Mouse (Mus musculus): ENCODE results near the gene Fiz1.
A peak's percentile ranks its signal among the peaks of the same experiment; 100 is the strongest.
"Not testable (repeated sequence)": the region's sequence is repeated elsewhere in the genome, so short reads cannot be mapped to it uniquely, and the experiment has no call there.

Fiz1 gene

DNA sequence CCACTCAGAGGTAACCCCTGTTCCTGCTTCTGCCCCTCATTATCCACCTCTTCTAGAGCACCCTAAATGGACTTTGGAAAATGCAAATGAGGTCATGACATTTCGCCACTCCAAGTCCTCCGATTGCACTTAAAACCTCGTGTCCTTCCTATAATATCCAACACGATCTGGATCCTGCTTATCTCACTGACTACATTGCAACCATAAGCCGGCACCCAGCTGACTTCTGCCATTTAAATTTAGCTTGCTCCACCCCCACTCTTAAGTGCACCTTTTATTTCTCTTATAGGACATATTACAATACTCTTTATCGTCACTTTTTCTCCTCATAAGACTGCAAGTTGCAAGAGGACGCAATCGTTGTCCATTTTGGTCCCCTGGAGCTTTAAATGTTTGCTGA, 23.0 kb upstream of the Fiz1 start:
- no peak for DNase-seq (ENCODE audit: low spot score in 2 of 2)

- DNase-seq (ENCODE audit: low spot score in 2 of 2) = no peak
These were observed 22.5 kb upstream of the Fiz1 start for GRCm38 (mm10) chr7:5037026-5037425.

DNA sequence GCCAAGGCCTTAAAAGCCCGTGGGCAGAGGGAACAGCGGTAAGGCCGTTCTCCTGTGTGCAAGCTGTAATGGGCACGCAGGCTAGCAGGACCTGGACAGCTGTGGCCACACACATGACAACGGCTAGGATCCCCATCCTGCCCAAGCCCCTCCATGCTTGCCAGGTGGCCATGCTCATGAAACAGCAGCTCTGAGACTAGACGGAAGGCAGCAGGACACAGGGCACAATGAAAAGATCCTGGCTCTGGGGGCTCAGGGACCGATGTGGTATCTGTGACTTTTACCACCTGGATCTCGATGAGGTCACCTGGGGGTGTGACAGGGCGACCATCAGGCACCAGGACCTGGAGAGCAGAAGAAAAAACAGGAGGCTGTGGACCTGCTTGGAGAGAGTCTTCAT, 21.6 kb upstream of the Fiz1 start:
- DNase-seq (ENCODE audit: low spot score in 2 of 2) = no peak

GRCm38 (mm10) chr7:5035628-5036027, 21.1 kb upstream of the Fiz1 start:
- no peak for DNase-seq (ENCODE audit: low spot score in 2 of 2)

DNA sequence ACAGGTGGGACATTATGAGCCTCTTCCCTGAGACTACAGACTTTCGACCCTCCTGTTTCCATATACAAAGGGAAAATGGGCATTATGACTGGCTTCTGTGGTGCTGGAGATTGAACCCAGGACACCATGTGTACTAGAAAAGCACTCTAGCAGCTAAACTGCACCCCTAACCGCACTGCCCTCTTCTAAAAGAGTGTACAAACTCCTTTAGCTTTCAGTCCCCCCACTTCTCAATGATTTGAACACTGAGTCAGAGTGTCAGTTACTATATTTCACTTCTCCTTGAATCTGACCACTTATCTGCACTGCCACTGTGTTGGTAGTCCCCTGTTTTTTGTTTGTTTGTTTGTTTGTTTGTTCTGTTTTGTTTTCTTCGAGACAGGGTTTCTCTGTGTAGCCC, 19.3 kb upstream of the Fiz1 start, which contains the start of gene 4632433K11Rik:
TSS of gene 4632433K11Rik (plus strand) at position 301 of the 400 bp plus-strand sequence.
- DNase-seq (ENCODE audit: low spot score in 2 of 2) = no peak

DNA sequence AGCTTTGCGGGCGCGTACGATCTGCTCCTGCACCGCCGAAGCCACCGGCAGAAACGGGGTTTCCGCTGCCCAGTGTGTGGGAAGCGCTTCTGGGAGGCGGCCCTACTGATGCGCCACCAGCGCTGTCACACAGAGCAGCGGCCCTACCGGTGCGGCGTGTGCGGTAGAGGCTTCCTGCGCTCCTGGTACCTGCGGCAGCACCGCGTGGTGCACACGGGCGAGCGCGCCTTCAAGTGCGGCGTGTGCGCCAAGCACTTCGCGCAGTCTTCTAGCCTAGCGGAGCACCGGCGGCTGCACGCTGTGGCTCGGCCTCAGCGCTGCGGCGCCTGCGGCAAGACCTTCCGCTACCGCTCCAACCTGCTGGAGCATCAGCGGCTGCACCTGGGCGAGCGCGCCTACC, 17.0 kb upstream of the Fiz1 start:
- no peak for DNase-seq (ENCODE audit: low spot score in 2 of 2)

- DNase-seq (ENCODE audit: low spot score in 2 of 2) = no peak
These were observed 16.2 kb upstream of the Fiz1 start for GRCm38 (mm10) chr7:5030554-5031275.

DNA sequence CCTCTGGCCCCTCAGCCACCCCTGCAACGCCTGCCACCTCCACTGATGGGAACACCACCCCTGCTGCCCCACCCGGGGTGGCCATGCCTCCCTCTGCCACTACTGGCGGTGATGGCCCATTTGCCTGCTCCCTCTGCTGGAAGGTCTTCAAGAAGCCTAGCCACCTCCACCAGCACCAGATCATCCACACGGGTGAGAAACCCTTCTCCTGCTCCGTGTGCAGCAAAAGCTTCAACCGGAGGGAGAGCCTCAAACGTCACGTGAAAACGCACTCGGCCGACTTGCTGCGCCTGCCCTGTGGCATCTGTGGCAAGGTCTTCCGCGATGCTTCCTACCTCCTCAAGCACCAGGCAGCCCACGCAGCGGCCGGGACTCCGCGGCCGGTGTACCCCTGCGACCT, 15.4 kb upstream of the Fiz1 start:
- DNase-seq (ENCODE audit: low spot score in 2 of 2) = no peak

GRCm38 (mm10) chr7:5029543-5029942, 15.0 kb upstream of the Fiz1 start:
- no peak for DNase-seq (ENCODE audit: low spot score in 2 of 2)

GRCm38 (mm10) chr7:5021197-5021596, 6.7 kb upstream of the Fiz1 start:
- DNase-seq (ENCODE audit: low spot score in 2 of 2) = no peak

- DNase-seq (ENCODE audit: low spot score in 2 of 2) = no peak
These were observed 6.2 kb upstream of the Fiz1 start for GRCm38 (mm10) chr7:5020685-5021084.

DNA sequence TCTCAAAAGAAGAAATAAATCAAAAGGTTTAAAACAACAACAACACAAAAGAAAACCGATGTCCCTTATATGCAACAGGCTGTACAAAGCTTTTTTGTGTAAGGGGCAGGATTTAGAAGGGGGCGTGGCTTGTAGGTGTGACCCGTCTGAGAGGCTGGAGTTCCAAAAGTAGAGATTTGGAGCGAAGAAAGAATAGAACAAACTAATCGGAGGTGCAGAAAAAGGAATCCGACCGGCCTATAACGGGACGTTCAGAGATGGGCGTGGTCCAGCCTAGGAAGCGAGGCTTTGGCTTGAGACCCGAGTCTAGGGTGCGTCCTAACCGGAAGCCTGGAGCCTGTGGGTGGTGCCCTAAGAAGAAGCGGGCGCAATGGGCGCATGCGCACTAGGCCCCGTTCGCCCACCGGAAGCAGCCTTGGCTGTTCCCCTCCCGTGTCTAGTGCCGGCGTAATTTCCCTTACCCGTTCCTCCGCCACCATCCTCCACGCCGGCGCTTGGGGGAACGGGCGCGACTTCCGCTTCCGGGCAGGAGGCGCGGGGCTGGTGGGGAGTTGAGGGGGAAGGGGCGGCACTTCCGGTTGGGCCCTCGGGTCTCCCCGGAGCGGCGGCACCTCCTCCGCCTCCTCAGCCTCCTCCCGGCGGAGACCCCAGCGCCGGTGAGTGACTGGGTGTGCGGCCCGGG, 5.6 kb upstream of the Fiz1 start, which contains the start of the genes Zfp865 and Ccdc106:
TSS of gene Zfp865 (plus strand) at position 377 of the 682 bp plus-strand sequence.
TSS of gene Ccdc106 (plus strand) at position 554 of the 682 bp plus-strand sequence.
- peak; percentile 99 for DNase-seq (ENCODE audit: low spot score in 2 of 2)

DNA sequence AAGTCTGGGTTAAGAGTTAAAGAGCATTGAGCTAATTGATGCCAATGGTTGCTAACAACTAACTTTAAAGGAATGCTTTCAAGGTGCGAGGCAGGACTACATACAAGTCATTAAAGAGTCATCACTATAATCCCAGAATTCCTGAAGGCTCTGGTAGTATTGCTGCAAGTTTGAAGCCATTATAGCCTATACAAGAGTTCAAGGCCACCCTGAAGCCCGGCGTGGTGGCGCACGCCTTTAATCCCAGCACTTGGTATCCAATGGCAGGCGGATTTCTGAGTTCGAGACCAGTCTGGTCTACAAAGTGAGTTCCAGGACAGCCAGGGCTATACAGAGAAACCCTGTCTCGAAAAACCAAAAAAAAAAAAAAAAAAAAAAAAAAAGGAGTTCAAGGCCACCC, 5.1 kb upstream of the Fiz1 start:
- DNase-seq (ENCODE audit: low spot score in 2 of 2) = not testable (repeated sequence)

GRCm38 (mm10) chr7:5017931-5018330, 3.4 kb upstream of the Fiz1 start:
- DNase-seq (ENCODE audit: low spot score in 2 of 2) = no peak

- DNase-seq (ENCODE audit: low spot score in 2 of 2) = peak in 1 of 2 experiments; percentile 38
These were observed 2.9 kb upstream of the Fiz1 start for GRCm38 (mm10) chr7:5017352-5017751.

DNA sequence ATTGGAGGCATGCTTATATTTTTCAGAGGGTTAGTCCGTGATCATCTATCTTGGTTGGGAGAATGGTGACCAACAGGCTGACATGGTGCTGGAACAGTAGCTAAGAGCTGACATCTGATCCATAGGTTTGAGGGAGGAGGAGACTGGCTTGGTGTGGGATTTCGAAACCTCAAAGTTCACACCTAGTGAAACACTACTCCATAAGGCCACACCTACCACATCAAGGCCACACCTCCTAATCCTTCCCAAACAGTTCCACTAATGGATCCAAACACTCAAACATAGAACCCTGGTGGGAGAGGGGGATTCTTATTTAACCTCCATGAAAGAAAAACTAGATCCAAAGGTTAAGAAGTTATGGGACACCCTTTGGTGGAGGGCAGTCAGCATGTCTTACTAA, 2.4 kb upstream of the Fiz1 start:
- DNase-seq (ENCODE audit: low spot score in 2 of 2) = no peak

- no peak for DNase-seq (ENCODE audit: low spot score in 2 of 2)
These were observed 1.6 kb upstream of the Fiz1 start for GRCm38 (mm10) chr7:5016057-5016456.

GRCm38 (mm10) chr7:5015118-5016001, 863 bp upstream of the Fiz1 start, which contains the start of gene Gm44973:
TSS of gene Gm44973 (plus strand) at chr7:5015496.
- peak; percentile 91 to 92 for DNase-seq (ENCODE audit: low spot score in 2 of 2)

DNA sequence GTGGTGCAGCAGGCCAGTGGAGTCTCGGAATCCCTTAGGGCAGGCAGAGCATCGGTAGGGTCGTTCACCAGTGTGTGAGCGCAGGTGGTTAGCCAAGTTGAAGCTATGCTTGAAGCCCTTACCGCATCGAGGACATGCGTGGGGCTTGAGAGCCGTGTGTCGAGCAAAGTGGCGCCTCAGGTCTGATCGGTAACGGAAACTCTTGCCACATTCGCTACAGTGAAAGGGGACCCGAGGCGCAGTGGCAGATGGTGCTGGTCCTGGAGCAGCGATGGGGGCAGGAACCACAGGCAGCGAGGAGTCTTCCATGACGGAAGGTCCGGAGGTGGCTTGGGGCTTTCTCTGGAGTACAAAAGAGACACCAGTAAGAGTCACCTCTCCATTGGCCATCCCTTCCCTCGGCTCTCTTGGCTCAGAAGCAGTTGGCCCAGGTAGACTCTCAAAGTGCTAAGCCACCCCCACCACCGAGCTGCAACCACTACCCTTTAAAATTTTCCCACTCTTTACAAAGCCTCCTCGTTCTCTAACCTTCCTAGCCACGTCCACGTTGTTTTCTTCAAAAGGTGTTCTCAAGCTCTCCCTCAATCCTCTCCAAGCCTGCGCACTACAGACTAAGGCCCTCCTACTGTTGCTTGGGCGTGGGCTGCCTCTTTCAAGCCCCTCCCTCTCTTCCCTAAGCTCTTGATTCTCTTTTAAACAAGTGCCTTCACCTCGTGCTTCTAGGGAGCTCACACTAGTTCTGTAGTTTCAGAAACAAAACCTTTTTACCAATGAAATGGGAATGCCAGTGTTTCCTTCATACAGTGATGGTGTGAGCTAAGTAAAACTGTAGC, 1.6 kb downstream of the Fiz1 start:
- DNase-seq (ENCODE audit: low spot score in 2 of 2) = no peak

DNA sequence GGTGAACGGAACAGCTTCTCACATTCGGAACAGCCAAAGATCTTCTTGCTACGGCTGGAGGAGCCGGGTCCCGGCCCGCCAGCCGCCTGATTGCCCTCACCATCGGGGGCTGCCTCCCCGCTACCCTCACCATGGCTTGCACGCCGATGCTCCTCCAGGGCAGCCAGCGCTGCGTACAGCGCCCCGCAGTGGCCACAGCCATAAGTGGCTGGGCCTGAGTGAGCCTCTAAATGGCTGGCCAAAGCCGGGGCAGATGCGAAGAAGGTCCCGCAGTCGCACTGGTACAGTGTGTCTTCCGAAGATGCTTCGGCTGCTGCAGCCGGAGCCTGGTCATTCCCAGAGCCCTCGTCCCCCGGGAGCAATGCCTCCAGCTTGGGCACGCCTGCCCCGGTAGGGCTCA, 6.3 kb downstream of the Fiz1 start:
- no peak for DNase-seq (ENCODE audit: low spot score in 2 of 2)

DNA sequence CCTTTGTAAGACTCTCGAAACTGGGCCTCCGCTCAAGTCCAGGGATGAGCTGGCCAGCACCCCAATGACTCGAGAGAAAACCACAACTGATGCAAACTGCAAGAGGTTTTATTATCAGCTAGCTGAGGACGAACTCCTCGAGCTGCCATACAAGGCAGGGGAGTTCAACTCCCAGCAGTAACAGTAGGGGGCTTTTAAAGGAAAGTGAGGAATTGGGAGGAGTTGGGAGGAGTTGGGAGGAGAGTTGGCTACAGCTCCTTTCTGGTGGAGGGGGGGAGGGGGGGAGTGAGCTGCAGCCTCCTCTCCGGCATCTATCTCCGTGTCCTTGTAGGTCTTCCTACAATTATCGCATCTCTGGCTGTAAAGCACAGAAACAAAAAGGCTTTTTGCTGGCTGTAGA, 11.6 kb downstream of the Fiz1 start:
- DNase-seq (ENCODE audit: low spot score in 2 of 2) = not testable (repeated sequence)

Measured in natural killer cell, adult 2 months (primary cell).